Mouse (Mus musculus) spleen, postnatal 0 days (tissue): ENCODE results near the gene Tceanc. TPM values are rescaled to one million over a fixed set of nuclear protein-coding genes. Genes with fewer than 3 reads are reported as not detected.

Experiments used
- polyA plus RNA-seq: library from polyadenylated mRNA; unstranded; fragments of >200 nt; fragmentation: Nextera tagmentation; extraction: Ambion mirVana; gene quantifications from 2 replicates; pipeline ENCODE4 v1.2.1, GENCODE M21; 2015

Gene Tceanc
- 5.2 and 6.1 TPM in 2 replicates for polyA plus RNA-seq

GRCm38 (mm10) chrX:166518345-166518744, at the start of gene Tceanc:
Gene Tceanc, minus strand, starts transcription at chrX:166518567.

GRCm38 (mm10) chrX:166479365-166479983, 38.9 kb downstream of the Tceanc start, which contains the start of gene Rab9:
Gene Rab9, minus strand, starts transcription at chrX:166479867.

Other genes starting within 250 kb of the Tceanc start
- gene Trappc2, start 78.0 kb downstream of the Tceanc start, polyA plus RNA-seq = 15.9 and 16.3 TPM in 2 replicates
- gene Ofd1, start 77.9 kb downstream of the Tceanc start, polyA plus RNA-seq = 4.9 and 5.6 TPM in 2 replicates
- gene Rab9, start 38.7 kb downstream of the Tceanc start, polyA plus RNA-seq = 23.6 and 25.1 TPM in 2 replicates
- gene Egfl6, start 67.2 kb upstream of the Tceanc start, polyA plus RNA-seq = 1.8 and 3.6 TPM in 2 replicates